Mouse (Mus musculus) kidney, embryonic 14.5 days (tissue): ENCODE measurements around the gene Ap5m1. TPM values are rescaled to one million over a fixed set of nuclear protein-coding genes. Genes with fewer than 3 reads are reported as not detected.

Experiments used
- ATAC-seq: fragments of 200-750 bp; cut with Nextera tagmentation; 2 replicates; pipeline ENCODE4 v1.8.0; 2017; ENCODE audit warnings: moderate number of reproducible peaks, mild to moderate bottlenecking, moderate TSS enrichment, moderate library complexity; ENCODE audit not compliant: low FRiP score, low TSS enrichment
- H3K27ac ChIP-seq: fragments of 300-500 bp; sonication (generic); 2 replicates; pipeline ENCODE4 v1.5.1; 2014; ENCODE audit warnings: low read depth, mild to moderate bottlenecking, low read length, moderate library complexity, mixed read lengths
- H3K27me3 ChIP-seq: fragments of 300-500 bp; sonication (generic); 2 replicates; pipeline ENCODE4 v1.6.1; 2014; ENCODE audit warnings: mild to moderate bottlenecking, low read length; ENCODE audit not compliant: control insufficient read depth, insufficient read depth
- H3K36me3 ChIP-seq: fragments of 300-500 bp; sonication (generic); 2 replicates; pipeline ENCODE4 v1.6.1; 2014; ENCODE audit warnings: low read length, mixed read lengths; ENCODE audit not compliant: control insufficient read depth, insufficient read depth
- H3K4me1 ChIP-seq: fragments of 300-500 bp; sonication (generic); 2 replicates; pipeline ENCODE4 v1.6.1; 2014; ENCODE audit warnings: low read length, mixed read lengths; ENCODE audit not compliant: control insufficient read depth, insufficient read depth
- H3K4me2 ChIP-seq: fragments of 300-500 bp; sonication (generic); replicated peaks from 2 replicates; pipeline ENCODE4 v1.6.1; 2014; ENCODE audit warnings: low read depth, mild to moderate bottlenecking, low read length
- H3K4me3 ChIP-seq: fragments of 300-500 bp; sonication (generic); 2 replicates; pipeline ENCODE4 v1.5.1; 2014; ENCODE audit warnings: mild to moderate bottlenecking, low read length
- H3K9ac ChIP-seq: fragments of 300-500 bp; sonication (generic); 2 replicates; pipeline ENCODE4 v1.6.1; 2014; ENCODE audit warnings: low read depth, mild to moderate bottlenecking, low read length, moderate library complexity
- H3K9me3 ChIP-seq: fragments of 300-500 bp; sonication (generic); 2 replicates; pipeline ENCODE4 v1.6.1; 2016; ENCODE audit warnings: low read length; ENCODE audit not compliant: control insufficient read depth
- WGBS: fragments of 180-500 bp; shearing (Covaris S2); extraction: QIAGEN DNeasy Blood & Tissue Kit; methylation state at CpG from one replicate; pipeline ENCODE4 v1.1.7; 2014; 5-methylcytosine and 5-hydroxymethylcytosine counted together
- polyA plus RNA-seq: library from polyadenylated mRNA; unstranded; fragments of >200 nt; fragmentation: Nextera tagmentation; extraction: Ambion mirVana; gene quantifications from 2 replicates; pipeline ENCODE4 v1.2.1, GENCODE M21; 2014

Gene Ap5m1
- polyA plus RNA-seq: 24.3 and 30.4 TPM in 2 replicates

DNA sequence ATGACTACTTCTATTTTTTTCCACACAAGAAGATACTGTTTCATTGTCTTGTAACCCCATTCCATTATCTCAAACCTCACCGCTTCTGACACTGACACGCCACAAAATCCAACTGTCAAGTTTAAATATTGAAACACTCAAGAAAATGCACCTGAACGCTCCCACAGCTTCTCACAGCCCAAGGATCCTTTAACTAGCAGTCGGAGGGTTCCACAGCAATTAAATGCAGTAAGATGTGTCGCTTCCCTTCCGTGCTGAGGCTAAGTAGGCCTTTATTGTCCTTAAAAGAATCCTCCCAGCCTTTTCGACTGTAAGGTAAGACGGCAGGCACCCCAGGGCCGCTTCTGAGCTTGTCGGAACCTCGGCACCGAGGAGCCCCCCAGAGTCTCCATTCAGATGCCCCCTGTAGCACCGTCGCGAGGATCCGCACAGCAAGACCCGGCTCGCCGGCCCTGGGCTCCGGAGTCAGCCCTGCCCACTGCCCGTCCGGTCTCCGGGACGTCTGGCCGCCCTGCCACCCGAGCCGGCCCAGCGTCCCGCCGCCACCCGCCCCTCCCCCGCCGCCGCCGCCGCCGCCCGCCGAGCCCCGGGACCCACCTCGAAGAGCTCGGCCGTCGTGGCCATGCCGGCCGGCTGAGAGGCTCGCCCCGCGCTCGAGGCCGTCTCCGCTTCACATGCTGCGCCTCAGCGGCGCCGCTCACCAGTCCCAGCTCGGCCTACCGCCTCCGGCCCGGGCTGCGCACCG lies at the start of gene Ap5m1:
Gene Ap5m1, plus strand, starts transcription at position 569 of the 745 bp plus-strand sequence.
- WGBS: under 1% methylated on average over 39 of the region's 62 CpGs
- Histone ChIP-seq H3K27ac (peak within 1 kb of the TSS; percentile 98), H3K4me3 (peak within 1 kb of the TSS; percentile 93), H3K9me3 (no peaks in the 10 kb centered on the region), H3K4me2 (peak within 1 kb of the TSS; percentile 60), H3K9ac (peak within 1 kb of the TSS; percentile 94), H3K27me3 (no peaks in the 10 kb centered on the region), H3K4me1 (peaks cover 13% of the 10 kb centered on the region), H3K36me3 (no peaks in the 10 kb centered on the region)
- ATAC-seq: peak; percentile 69

DNA sequence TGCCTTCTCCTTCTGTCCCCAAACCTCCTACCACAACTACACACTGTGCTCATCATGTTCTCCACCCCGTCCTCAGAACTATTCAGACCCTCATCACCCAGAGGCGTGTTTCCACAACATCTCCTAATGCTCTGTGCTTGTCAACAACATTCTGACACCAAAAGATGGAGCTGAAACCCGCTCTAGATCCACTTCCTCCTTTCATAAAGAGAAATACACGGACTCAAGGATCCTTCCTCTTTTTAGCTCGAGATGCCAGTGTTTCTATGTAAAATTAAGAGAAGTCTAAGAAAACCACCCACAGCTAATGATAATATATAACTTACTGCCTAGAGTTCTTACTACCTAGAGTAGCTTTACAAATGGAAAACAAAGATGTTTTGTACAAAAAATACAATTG lies 46.1 kb upstream of the Ap5m1 start:
- Histone ChIP-seq H3K4me2 (no peak overlapping the region), H3K36me3 (peaks cover 16% of the 10 kb centered on the region; the same call in 1 of the 2 replicates), H3K27ac (no peak overlapping the region), H3K4me3 (no peak overlapping the region), H3K4me1 (no peaks in the 10 kb centered on the region), H3K9me3 (no peaks in the 10 kb centered on the region), H3K27me3 (no peaks in the 10 kb centered on the region), H3K9ac (no peak overlapping the region)
- WGBS: 90% methylated on average over 5 of the region's 5 CpGs
- ATAC-seq: no peak

GRCm38 (mm10) chr14:49027040-49027778 lies 38.7 kb upstream of the Ap5m1 start:
- Histone ChIP-seq H3K9ac (no peak overlapping the region), H3K4me1 (no peaks in the 10 kb centered on the region), H3K36me3 (peaks cover 14% of the 10 kb centered on the region), H3K4me3 (no peak overlapping the region), H3K27ac (no peak overlapping the region), H3K27me3 (no peaks in the 10 kb centered on the region), H3K4me2 (no peak overlapping the region), H3K9me3 (peaks cover 4% of the 10 kb centered on the region; the same call in 1 of the 2 replicates)
- no peak for ATAC-seq
- WGBS: 91% methylated on average over 6 of the region's 6 CpGs

DNA sequence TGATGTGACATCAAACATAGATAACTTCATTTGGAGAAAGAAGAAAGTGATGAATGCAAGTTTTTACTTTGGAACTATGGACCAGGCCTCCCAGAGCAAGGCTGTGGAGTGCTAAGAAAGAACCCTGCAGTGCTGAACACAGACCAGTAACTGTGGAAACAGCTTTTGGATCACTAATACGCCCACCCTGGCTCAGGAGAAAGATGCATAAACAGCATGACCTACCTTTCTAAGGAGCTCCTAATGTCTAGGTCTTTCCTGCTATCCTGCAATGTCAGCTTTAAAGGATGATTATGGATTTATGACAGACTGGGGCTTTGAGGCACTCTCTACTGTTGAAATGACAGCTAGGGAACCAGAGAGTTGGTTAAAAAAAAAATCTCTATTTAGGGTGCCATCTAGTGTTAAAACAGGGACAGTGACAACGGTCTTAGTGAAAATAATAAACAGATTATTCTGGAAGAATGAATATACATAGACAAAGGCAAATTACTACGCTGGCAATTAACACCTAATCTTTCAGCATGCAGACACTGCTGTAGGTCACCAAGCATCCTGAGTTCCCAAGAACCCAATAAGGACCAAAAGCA lies 38.0 kb upstream of the Ap5m1 start:
- Histone ChIP-seq H3K4me3 (no peak overlapping the region), H3K4me2 (no peak overlapping the region), H3K27ac (no peak overlapping the region), H3K9ac (no peak overlapping the region), H3K4me1 (no peaks in the 10 kb centered on the region), H3K36me3 (peaks cover 16% of the 10 kb centered on the region), H3K9me3 (peaks cover 4% of the 10 kb centered on the region; the same call in 1 of the 2 replicates), H3K27me3 (no peaks in the 10 kb centered on the region)
- no peak for ATAC-seq
- 92% methylated on average over 3 of the region's 3 CpGs for WGBS

- H3K4me1 ChIP-seq: no peaks in the 10 kb centered on the region
- no peak overlapping the region for H3K9ac ChIP-seq
- H3K36me3 ChIP-seq: peaks cover 22% of the 10 kb centered on the region
- no peak for ATAC-seq
- H3K4me2 ChIP-seq: no peak overlapping the region
- H3K4me3 ChIP-seq: no peak overlapping the region
- H3K27me3 ChIP-seq: no peaks in the 10 kb centered on the region
- peaks cover 4% of the 10 kb centered on the region; the same call in 1 of the 2 replicates for H3K9me3 ChIP-seq
- no peak overlapping the region for H3K27ac ChIP-seq
- WGBS: 88% methylated on average over 5 of the region's 5 CpGs
Observed at GRCm38 (mm10) chr14:49028991-49029390, 36.9 kb upstream of the Ap5m1 start.

- no peak overlapping the region for H3K4me2 ChIP-seq
- H3K4me1 ChIP-seq: no peaks in the 10 kb centered on the region
- H3K9me3 ChIP-seq: no peaks in the 10 kb centered on the region
- peaks cover 6% of the 10 kb centered on the region for H3K36me3 ChIP-seq
- H3K27me3 ChIP-seq: no peaks in the 10 kb centered on the region
- H3K27ac ChIP-seq: no peak overlapping the region
- no peak overlapping the region for H3K9ac ChIP-seq
- 95% methylated on average over 4 of the region's 4 CpGs for WGBS
- no peak for ATAC-seq
- no peak overlapping the region for H3K4me3 ChIP-seq
Observed at GRCm38 (mm10) chr14:49045610-49046009, 20.3 kb upstream of the Ap5m1 start.

- no peak for ATAC-seq
Observed at GRCm38 (mm10) chr14:49049492-49049891, 16.4 kb upstream of the Ap5m1 start.

DNA sequence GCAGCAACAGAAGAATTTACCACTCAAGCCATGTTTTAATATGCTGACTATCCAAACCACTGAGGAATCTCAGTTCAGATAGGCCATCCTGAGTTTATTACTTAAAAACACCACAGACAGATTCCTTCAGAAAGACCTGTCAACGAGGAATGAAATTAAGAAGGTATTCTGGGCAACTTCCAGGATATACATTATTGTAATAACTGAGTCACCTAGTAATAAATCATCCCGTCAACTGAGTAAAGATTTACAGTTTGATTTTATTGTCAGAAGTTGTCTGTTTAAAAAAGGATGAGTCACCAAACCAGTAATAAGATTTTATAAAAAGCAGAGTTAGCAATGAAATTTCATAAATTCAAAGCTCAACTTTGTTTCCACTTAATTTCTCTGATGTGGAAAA lies 2.1 kb upstream of the Ap5m1 start:
- no peak overlapping the region for H3K27ac ChIP-seq
- no peak for ATAC-seq
- no peaks in the 10 kb centered on the region for H3K9me3 ChIP-seq
- H3K36me3 ChIP-seq: no peaks in the 10 kb centered on the region
- H3K27me3 ChIP-seq: no peaks in the 10 kb centered on the region
- no peak overlapping the region for H3K4me2 ChIP-seq
- no peak overlapping the region for H3K9ac ChIP-seq
- H3K4me1 ChIP-seq: peaks cover 13% of the 10 kb centered on the region
- 60% methylated on average over 2 of the region's 2 CpGs for WGBS
- H3K4me3 ChIP-seq: no peak overlapping the region

More at GRCm38 (mm10) chr14:49049492-49049891, 16.4 kb upstream of the Ap5m1 start:
- Histone ChIP-seq H3K4me2 (no peak overlapping the region), H3K27ac (no peak overlapping the region), H3K4me1 (no peaks in the 10 kb centered on the region), H3K9me3 (no peaks in the 10 kb centered on the region), H3K4me3 (no peak overlapping the region), H3K9ac (no peak overlapping the region), H3K36me3 (peaks cover 3% of the 10 kb centered on the region; the same call in 1 of the 2 replicates), H3K27me3 (no peaks in the 10 kb centered on the region)
